Mouse (Mus musculus) kidney, adult 2 months (tissue): ENCODE results near the gene Ptgis. TPM values are rescaled to one million over a fixed set of nuclear protein-coding genes. Genes with fewer than 3 reads are reported as not detected.

Experiments
- DNase-seq: peaks from one replicate; pipeline ENCODE4 v3.0.0; 2021
- H3K27ac ChIP-seq: fragments of 200-500 bp; 2 replicates; pipeline ENCODE4 v1.5.1; 2012; ENCODE audit warnings: low read depth, low read length, control low read depth, inconsistent platforms; ENCODE audit not compliant: insufficient read depth
- H3K27me3 ChIP-seq: fragments of 200-500 bp; replicated peaks from 2 replicates; pipeline ENCODE4 v1.6.1; 2012; ENCODE audit warnings: mild to moderate bottlenecking, moderate library complexity, low read length, inconsistent platforms; ENCODE audit not compliant: control insufficient read depth, insufficient read depth
- H3K36me3 ChIP-seq: fragments of 200-500 bp; 2 replicates; pipeline ENCODE4 v1.6.1; 2012; ENCODE audit warnings: mild to moderate bottlenecking, moderate library complexity, low read length, inconsistent platforms; ENCODE audit not compliant: control insufficient read depth, insufficient read depth
- H3K4me1 ChIP-seq: fragments of 200-500 bp; 2 replicates; pipeline ENCODE4 v1.6.1; 2011; ENCODE audit warnings: low read length; ENCODE audit not compliant: control insufficient read depth, insufficient read depth
- H3K4me3 ChIP-seq: fragments of 200-500 bp; 2 replicates; pipeline ENCODE4 v1.5.1; 2011; ENCODE audit warnings: mild to moderate bottlenecking, low read depth, low read length, control low read depth; ENCODE audit not compliant: insufficient read depth
- CTCF ChIP-seq: fragments of 200-500 bp; conservative IDR thresholded peaks from 2 replicates; pipeline ENCODE4 v1.5.1; 2011; ENCODE audit warnings: low read depth, mild to moderate bottlenecking, control low read depth, low read length, moderate library complexity, mixed read lengths; ENCODE audit not compliant: insufficient read depth, insufficient read length
- POLR2A ChIP-seq: fragments of 200-500 bp; IDR thresholded peaks from one replicate; pipeline ENCODE4 v1.6.1; 2011; ENCODE audit warnings: low read depth, low read length, control low read depth
- WGBS: fragments of 180-500 bp; shearing (Covaris S2); methylation state at CpG from one replicate; pipeline ENCODE4 v1.1.7; 2018; 5-methylcytosine and 5-hydroxymethylcytosine counted together
- polyA plus RNA-seq: library from polyadenylated mRNA; depleted of rRNA; stranded (reverse); fragments of >200 nt; gene quantifications from 2 replicates; pipeline ENCODE4 v1.2.3, GENCODE M21; 2012

Gene Ptgis
- polyA plus RNA-seq, 1 experiment = 8.3 TPM

GRCm38 (mm10) chr2:167167515-167168212 lies 72.7 kb downstream of the Ptgis start:
- Histone ChIP-seq H3K4me1 (0 out of 2 replicates have a peak, but pooled peaks cover 2% of the 10 kb centered on the region), H3K27me3 (no peaks in the 10 kb centered on the region), H3K36me3 (no peaks in the 10 kb centered on the region), H3K27ac (no peak overlapping the region), H3K4me3 (no peak overlapping the region)
- no peak for TF ChIP-seq CTCF
- no peak for TF ChIP-seq POLR2A
- WGBS = 49% methylated on average over 11 of the region's 11 CpGs
- peak; percentile 38 for DNase-seq

DNA sequence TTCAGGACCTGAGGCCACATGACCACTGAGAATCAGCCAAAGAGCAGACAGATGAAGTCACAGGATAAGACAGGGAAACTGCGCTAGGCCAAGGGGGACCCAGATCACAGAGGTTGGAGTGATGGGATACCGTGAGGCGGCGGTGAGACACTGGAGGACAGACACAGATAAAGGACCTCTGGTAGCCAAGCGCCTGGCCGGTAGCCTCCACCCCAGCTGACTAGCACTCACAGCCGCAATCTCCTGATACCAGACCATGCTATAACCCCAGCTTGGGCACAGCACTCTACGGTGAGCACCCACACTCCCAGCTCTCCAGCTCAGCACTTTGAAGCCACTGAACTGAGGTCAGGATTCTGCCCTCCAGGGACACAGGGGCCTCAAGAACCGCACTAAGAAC lies 76.8 kb downstream of the Ptgis start:
- no peaks in the 10 kb centered on the region for H3K27me3 ChIP-seq
- no peaks in the 10 kb centered on the region for H3K36me3 ChIP-seq
- 90% methylated on average over 9 of the region's 9 CpGs for WGBS
- H3K4me3 ChIP-seq = no peak overlapping the region
- H3K4me1 ChIP-seq = 0 out of 2 replicates have a peak, but pooled peaks cover 4% of the 10 kb centered on the region
- DNase-seq = no peak
- no peak overlapping the region for H3K27ac ChIP-seq
- TF ChIP-seq CTCF = no peak
- TF ChIP-seq POLR2A = no peak

GRCm38 (mm10) chr2:167163134-167163533 lies 77.3 kb downstream of the Ptgis start:
- no peak overlapping the region for H3K27ac ChIP-seq
- DNase-seq = no peak
- H3K36me3 ChIP-seq = no peaks in the 10 kb centered on the region
- H3K4me3 ChIP-seq = no peak overlapping the region
- H3K27me3 ChIP-seq = no peaks in the 10 kb centered on the region
- TF ChIP-seq CTCF (no peak), POLR2A (no peak)
- H3K4me1 ChIP-seq = 0 out of 2 replicates have a peak, but pooled peaks cover 4% of the 10 kb centered on the region
- WGBS = 85% methylated on average over 10 of the region's 10 CpGs

DNA sequence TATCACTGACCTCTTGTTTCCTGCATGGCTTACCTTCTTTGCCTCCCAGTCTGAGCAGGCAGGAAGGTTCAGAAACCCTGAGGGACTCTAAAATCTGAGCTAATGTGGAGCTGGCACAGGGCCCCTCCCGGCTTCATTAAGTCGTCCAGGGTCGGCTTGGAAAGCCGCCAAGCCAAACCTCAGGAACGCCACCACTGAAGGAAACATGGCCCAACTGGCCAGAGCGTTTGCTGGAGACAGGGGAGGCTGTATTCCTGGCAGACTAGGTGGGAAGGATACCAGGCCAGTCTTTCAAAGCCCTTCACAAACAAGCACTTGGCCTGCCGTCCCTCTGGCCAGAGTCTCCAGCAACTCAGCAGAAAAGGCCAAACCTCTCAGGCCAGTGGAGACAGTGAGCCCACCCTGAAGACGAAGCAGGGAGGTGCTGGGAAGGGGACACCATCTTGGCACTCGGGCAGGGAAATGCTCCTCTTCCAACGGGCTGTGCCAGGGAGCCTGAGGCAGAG lies 77.8 kb downstream of the Ptgis start:
- Histone ChIP-seq H3K4me3 (no peak overlapping the region), H3K27ac (no peak overlapping the region), H3K4me1 (0 out of 2 replicates have a peak, but pooled peaks cover 4% of the 10 kb centered on the region), H3K36me3 (no peaks in the 10 kb centered on the region), H3K27me3 (no peaks in the 10 kb centered on the region)
- TF ChIP-seq CTCF (no peak), POLR2A (no peak)
- DNase-seq = peak; percentile 46
- WGBS = 41% methylated on average over 10 of the region's 10 CpGs

DNA sequence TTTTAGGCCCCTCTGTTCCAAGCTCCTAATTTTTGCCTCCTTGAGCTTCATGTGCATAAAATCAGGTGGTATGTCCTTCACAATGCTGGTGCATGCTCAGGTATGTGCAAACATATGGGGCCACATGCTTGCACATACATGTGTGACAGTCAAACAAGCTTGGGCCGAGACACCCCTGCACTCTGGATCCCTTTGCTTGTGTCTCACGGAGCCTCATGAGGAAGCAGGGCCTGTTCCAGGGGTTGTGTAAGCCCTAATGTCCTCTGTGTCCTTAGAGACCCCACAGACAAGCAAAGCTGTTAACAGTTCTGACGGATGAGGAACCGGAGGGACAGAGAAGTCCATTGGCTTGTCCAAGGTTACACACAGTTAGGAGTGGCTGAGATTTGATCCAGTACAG lies 80.7 kb downstream of the Ptgis start:
- Histone ChIP-seq H3K4me3 (no peak overlapping the region), H3K36me3 (no peaks in the 10 kb centered on the region), H3K27me3 (no peaks in the 10 kb centered on the region), H3K4me1 (0 out of 2 replicates have a peak, but pooled peaks cover 4% of the 10 kb centered on the region), H3K27ac (no peak overlapping the region)
- no peak for TF ChIP-seq CTCF
- 96% methylated on average over 4 of the region's 4 CpGs for WGBS
- no peak for DNase-seq

- 95% methylated on average over 5 of the region's 5 CpGs for WGBS
These were observed 81.6 kb downstream of the Ptgis start for GRCm38 (mm10) chr2:167158780-167159179.

DNA sequence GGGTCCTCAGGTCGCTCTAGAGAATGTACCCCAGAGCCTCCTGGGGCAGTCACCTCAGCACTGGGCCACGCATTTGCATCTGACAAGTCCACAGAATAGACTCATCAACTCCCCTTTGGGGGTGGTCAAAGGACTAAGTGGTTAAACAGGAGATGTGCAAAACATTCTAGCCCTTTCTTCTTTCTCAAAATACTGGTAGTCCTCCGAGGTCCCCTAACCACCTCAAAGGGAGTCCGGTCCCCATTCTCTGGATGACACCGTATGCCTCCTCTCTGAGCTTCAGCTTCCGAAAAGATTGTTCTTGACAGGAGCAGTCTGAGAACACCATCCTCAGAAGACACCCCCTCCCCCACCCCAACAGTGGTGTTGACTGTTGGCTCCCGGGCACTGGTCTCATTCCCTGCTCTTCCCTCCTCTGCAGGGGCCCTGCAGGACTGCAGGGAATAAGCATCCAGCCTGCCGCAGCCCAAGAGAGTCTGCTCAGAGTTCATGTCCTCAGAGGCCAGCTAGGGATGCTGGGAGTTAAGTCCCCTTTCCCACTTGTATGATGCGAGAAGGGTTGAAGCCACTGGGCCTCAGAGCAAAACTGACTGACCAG lies 84.2 kb downstream of the Ptgis start:
- H3K27me3 ChIP-seq = no peaks in the 10 kb centered on the region
- no peak overlapping the region for H3K27ac ChIP-seq
- no peak for DNase-seq
- 66% methylated on average over 9 of the region's 9 CpGs for WGBS
- H3K36me3 ChIP-seq = no peaks in the 10 kb centered on the region
- no peaks in the 10 kb centered on the region for H3K4me1 ChIP-seq
- no peak for TF ChIP-seq CTCF
- H3K4me3 ChIP-seq = no peak overlapping the region

More at GRCm38 (mm10) chr2:167158780-167159179, 81.6 kb downstream of the Ptgis start:
- Histone ChIP-seq H3K36me3 (no peaks in the 10 kb centered on the region), H3K4me1 (0 out of 2 replicates have a peak, but pooled peaks cover 4% of the 10 kb centered on the region), H3K27ac (no peak overlapping the region), H3K4me3 (no peak overlapping the region), H3K27me3 (no peaks in the 10 kb centered on the region)
- TF ChIP-seq POLR2A (no peak), CTCF (no peak)
- no peak for DNase-seq
